Mouse (Mus musculus): ENCODE results near the gene Relch. TPM values are rescaled to one million over a fixed set of nuclear protein-coding genes. Genes with fewer than 3 reads are reported as not detected.
A peak's percentile ranks its signal among the peaks of the same experiment; 100 is the strongest.
"Not testable (repeated sequence)": the region's sequence is repeated elsewhere in the genome, so short reads cannot be mapped to it uniquely, and the experiment has no call there.

The Relch gene
- total RNA-seq (2021) = 10 to 100 TPM; 34.8 to 40.7 TPM
- long read RNA-seq, experiment 1, partial matches to known transcripts = 0 of 5 reads
- long read RNA-seq, experiment 1, other reads (novel, unspliced or antisense) = 2 of 5 reads
- long read RNA-seq, experiment 2, partial matches to known transcripts = 0 of 2 reads
- long read RNA-seq, experiment 2, other reads (novel, unspliced or antisense) = 1 of 2 reads

DNA sequence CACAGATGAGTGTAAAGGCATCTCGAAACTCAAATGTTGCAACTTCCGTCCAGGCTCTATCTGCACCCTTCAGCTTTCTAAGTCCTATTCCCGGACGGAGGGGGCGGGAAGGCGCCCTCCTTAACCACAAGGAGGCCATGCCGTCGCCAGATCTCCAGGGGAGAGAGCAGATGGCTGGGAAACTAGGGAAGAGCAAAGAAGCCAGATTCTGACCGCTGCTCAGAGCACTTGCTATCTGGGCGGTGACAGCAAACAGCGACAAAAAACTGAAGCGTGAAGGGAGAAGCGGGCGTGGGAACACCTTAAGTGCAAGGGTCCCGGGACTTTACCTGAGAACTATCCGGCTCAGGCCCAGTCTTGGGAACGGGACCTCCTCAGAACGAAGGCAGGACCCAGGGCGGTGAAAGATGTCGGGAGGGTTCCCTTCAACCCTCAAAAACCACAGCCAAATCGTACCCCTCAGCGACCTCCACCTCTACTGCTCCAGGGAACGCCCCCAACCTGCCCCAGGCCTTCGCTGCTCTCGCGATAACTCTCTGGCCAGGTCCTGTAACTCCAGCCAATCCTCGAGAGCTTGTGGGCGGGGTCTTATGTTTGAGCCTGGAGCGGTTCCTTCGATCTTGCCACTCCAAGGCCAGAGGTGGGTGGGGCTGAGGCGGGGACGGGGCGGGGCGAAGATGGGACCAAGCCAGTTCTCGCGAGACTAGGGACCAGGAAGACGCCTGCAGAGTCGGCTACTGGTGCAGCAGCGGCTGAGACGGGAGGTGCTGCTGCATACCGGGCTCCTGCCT, at the start of gene Relch, which contains the start of gene Pign:
Gene Relch, plus strand, starts transcription at position 691 of the 791 bp plus-strand sequence.
Gene Pign, minus strand, starts transcription at position 507 of the 791 bp plus-strand sequence.
- DNase-seq = peak; percentile 98 to 99

DNA sequence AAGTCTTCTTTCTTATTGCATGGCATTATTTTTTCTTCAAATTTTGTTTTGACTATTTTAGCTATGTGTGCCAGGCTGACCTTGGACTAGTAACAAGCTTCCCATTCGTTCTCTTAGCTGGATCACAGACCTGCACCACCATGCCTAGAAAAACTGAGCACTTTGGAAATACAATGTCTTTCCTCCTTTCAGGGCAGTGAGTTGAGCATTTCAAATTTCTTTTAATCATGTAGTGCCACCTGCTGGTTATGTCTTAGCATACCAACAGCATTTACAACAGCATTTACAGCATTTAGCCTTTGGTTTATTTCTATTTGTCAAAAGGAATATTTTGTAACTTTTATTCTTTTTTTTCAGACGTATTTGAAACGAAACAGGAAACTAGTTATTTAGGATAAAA, 33.2 kb upstream of the Relch start:
- no peak for DNase-seq

DNA sequence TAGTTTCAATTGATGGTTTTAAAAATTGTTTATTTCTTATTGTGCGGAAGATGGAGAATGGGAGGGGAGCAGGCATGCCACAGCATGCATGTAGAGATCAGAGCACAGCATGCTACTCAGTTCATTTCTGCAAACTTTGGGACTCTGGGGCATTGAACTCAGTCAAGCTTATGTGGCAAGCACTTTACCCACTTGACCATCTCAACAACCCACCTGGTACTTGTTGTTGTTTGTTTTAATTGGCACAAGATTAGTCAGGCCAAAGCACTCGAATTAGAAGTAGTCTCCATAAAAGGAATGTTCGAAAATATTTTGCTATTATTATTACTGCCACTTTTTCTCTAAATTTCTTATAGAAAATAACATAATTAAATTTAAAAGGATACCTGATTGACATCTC, 19.6 kb upstream of the Relch start:
- DNase-seq = no peak

DNA sequence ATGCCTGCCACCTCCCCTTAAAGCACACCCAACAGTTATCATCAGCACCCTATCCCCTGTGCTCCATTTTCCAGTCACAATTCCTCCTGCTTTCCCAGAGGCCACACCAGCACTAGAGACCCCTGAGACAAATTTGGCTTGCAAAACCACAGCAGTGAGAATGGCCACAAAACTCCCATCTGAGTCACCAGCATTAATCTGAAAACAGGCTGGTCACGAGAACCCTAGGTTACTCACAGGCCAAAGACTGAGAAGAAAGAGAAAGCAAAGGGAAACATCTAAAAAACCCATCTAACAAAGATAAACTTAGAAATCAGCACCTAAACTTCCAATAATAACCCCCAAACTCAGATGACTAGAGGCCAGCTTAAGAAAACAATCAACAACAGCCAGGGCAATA, 13.0 kb upstream of the Relch start:
- DNase-seq = no peak

DNA sequence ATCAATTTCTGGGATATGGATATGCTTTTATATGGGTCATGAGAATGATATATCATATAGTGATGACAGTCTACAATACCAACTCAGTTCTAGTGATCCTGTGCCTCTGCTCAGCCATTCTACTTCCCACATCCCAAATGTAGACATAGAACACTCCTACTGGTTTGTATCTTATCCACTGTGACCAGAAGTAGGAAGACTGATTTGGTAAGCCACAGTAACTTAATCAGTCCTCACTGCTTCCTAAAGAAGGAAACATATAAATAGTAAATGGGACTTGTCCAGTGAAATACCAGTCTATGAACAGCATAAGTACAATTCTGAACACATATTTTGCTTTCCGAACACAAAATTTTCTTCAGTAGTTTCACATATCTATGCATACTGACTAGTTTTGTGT, 9.7 kb upstream of the Relch start:
- no peak for DNase-seq

DNA sequence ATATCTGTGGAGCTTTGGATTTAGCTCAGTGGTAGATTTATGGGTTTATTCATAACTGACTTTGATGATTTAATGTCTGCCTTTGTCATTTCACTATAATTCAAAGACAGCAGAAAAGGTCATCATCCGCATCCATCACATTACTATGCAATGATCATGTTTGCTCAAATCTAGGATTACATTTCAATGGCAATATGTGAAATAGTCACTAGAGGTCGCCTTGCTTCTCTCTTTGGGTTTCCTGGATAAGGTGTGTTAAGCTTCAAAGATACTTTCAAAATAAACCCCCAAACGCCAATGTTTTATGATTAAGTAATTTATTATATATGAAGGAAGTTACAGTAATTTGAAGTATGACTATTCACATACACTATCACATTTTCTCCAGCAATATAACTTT, 3.6 kb upstream of the Relch start:
- DNase-seq = peak in 1 of 2 experiments; percentile 44

DNA sequence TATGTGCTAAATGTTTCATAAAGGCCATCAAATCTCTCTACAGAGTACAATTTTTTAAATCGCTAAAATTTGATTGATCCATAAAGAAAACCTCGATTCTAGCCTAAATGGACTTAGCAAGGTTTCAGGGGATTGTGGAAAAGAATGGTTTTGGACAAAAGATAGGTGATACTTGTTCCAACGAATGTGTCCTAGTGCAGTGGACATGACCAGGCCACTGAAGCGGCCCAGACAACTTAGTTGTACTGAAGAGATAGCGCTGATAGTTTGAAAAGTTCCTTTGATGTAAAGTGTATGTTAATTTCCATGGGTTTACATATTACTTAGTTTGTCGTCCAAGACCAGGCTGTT, 866 bp upstream of the Relch start:
- no peak for DNase-seq

DNA sequence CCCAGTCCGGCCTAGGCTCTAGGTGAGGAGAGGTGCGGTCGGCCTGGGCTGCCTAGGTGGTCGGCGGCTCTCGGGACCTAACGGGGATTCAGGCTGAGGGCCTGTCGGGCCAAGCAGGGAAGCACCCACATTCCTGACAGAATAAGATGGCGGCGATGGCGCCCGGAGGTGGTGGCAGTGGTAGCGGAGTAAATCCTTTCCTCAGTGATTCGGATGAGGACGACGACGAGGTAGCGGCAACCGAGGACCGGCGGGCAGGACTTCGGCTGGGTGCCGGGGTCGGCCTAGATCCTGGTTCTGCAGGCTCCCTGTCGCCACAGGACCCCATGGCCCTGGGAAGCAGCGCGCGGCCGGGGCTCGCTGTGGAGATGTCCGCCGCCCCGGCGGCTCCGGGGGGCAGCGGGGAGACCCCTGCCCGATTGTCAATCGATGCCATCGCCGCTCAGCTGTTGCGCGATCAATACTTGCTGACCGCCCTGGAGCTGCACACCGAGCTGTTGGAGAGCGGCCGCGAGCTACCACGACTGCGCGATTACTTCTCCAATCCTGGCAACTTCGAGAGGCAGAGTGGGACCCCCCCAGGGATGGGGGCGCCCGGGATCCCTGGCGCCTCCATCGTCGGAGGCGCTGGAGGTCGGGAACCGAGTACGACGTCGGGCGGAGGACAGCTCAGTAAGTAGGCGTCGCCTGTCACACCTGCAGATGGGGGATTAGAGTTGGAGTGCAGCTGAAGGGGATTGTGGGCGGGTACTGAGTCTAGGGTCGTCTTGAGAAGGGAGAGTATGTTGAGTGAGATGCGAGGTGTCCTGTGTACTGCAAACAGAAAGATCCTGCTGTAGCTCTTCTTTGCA, 526 bp downstream of the Relch start:
- DNase-seq = peak in 1 of 2 experiments; percentile 27

DNA sequence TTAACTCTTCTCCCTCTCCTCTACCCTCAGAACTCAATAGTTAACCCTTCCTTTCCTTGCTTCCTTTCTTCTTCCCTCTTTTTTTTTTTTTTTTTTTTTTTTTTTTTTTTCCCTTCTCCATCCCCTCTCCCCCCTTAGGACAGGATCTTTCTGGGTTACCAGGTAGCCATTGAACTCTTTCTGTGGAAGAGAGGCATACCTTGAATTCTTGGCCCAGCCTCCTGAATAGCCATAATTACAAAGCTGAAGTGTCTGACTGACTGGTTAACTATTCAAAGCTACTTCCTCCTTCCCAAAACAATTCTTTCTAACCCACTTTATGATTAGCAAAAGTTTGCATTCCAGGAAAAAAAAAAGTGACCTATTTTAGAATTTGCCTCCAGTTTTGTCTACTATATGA, 6.0 kb downstream of the Relch start:
- no peak for DNase-seq

DNA sequence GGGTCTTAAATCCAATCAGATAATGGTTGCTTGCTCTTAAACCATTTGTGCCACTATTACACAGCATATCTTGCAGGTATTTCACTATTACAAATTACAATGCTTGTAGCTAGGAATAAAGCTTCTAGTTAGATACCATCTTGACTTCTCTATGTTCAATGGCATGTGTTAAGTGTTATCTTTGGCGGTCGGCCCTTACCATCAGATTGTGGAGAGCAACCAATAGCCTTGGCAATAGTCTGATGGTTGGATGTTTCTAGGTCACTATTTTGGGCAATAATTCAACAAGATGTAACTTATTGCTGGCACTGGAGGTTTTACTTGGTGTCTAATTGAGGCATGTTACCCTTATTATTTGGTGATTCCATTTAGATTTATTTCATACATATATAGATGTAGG, 11.1 kb downstream of the Relch start:
- peak; percentile 6 to 41 for DNase-seq

DNA sequence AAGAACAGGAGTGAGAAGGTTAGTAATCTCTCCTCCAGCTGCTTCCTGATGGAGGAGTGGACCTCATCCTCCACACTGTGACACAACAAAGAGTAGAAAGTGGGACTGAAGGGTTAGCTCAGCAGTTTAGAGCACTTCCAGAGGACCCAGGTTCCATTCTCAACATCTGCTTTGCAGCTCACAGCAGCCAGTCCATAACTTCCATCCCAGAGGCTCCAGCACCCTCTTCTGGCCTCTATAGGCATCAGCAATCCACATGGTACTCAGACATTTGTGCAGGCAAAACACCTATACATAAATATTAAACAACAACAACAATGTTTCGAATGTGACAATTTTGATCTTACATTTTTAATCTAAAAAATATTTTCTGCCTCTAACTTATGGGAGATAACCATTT, 16.9 kb downstream of the Relch start:
- peak; percentile 26 to 40 for DNase-seq

DNA sequence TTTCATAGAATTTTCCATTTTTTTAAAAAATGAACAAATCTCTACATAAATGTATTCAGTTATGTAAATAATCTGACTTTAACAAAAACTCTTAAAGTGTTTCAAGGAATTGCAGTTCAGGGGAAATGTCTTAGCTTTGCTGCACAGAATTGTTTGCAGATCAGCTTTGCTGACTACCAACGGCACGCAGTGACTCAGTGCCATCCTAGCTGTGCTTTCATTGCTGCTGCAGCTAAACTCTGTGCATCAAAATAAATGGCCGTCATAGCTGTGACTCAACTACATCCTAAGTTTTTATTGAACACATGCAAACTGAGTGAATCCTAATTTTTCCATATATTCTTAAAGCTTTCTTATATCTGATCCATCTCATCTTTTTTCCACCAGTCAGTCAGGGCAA, 21.8 kb downstream of the Relch start:
- DNase-seq = peak in 1 of 2 experiments; percentile 13

DNA sequence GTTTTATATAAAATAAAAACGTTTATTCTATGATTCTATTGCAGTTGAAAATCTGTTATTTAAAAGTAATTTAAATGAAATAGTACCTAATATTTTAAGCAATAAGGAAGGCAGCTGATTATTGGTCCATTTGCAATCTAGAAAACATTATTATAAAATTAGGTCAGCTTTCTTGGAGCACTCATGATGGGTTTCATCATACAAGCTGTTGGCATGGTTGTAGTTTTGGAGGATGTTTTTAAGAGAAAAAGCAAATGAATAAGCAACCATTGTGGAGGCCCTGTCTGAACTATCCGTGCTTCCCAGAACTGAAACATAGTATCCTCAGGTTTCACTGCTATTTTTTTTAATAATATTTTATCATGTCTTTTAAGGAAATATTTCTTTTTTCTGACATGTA, 31.9 kb downstream of the Relch start:
- no peak for DNase-seq

DNA sequence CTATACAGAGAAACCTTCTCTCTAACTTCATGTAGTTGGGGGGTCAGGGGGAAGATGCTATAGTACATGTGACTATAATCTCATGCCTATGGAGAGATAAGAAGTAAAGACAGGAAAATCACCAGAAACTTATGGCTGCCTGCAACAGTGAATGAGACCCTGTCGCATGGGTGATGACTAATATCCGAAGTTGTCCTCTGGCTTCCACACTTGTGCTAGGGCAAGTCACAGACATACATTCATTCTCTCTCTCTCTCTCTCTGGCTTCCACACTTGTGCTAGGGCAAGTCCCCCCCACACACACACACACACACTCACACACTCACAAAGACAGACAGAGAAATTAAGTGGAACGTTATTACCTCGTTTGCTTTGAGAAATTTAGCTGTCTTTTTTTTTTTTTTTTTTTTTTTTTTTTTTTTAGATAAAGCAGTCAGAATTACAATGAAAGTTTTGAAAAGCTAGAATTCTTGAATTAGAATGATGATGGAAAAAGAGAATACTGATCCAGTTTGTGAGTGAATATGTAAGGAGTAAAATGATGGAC, 37.4 kb downstream of the Relch start:
- no peak for DNase-seq

DNA sequence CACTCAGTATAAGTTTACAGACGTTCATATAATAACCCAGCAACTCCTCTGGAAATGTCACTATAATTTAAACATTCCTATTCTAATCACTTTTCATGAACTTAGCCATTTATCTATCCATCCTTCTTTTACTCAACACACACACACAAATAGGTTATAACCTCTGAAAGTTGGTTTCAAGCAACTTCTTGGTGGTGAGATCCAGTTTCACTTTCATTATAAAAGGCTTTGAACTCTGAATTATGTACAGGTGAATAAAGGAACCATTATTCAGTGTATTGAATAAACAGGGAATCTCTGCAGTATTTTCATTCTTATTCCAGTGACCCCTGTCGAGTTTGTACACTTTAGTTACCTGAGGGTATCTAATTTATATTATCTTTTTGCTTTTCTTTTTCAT, 45.8 kb downstream of the Relch start:
- DNase-seq = no peak

DNA sequence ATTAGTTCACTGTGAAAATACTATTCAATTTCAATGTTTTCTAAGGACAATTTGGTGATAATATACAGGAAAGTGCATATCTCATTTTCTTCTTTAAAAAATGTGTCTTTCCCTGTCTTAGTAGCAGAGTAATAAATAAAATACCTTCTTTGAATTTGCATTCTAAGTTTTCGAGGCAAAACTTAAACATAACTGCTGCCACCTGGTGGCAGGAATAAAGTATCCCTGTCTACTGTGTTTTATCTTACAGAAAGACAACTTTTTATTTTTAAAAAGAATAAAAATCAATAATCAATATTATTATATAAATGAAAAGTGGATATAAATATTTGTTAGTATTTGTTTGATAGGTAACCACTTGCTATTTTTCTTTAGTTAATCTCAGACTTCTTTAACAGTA, 47.6 kb downstream of the Relch start:
- DNase-seq = peak; percentile 15 to 44

DNA sequence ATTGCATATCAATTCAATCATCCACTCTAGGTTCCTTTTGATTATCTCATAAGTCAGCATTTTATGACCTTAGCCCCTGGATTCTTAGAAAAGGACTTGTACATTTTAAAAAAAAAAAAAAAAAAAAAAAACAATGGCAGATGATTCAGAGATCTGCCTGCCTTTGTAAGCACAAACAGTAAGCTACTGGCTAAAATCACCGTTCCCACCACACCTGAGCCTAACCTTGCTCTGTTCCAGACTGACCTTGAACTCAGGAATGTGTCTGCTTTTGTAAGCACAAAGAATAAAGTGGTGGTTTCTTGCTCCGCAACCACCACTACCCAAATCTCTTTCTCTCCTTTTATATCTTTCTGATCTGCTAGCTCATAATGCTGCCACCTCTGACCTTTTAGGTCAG, 49.2 kb downstream of the Relch start:
- no peak for DNase-seq

DNA sequence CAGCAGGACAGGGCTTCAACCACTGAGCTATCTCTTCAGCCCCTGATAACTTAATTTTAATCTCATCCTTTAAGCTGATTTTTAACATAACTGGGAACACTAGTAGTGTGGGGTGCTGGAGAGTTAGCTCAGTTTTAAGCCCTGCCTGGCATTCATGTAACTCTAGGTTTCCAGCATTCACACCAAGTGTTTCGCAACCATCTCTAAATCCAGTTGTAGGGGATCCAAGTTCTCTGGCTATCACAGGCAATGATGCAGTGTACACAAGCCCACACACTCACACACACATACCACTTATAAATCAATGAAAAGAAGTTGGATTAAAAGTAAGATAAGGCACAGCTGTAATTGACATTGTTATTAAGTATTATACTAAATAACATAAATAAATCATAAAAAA, 54.7 kb downstream of the Relch start:
- DNase-seq = no peak

DNA sequence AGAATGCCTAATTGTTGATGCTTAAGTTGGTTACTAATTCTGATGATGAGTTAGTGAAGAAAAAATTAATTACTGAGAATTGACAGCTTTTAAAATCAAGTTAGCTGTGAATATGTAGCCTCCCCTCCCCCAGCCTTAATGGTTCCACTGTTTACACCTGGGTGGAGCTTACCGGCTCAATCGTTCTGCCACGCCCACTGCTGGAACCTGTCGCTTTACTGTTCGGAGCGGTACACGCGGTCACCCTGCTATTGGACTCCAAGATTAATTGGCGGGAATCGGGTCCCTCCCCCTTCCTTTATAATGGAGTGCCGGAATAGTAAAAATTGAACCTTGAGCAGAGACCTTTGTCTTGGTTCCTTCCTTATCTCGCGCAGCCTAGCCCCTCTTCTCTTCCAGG, 65.6 kb downstream of the Relch start:
- not testable (repeated sequence) for DNase-seq

DNA sequence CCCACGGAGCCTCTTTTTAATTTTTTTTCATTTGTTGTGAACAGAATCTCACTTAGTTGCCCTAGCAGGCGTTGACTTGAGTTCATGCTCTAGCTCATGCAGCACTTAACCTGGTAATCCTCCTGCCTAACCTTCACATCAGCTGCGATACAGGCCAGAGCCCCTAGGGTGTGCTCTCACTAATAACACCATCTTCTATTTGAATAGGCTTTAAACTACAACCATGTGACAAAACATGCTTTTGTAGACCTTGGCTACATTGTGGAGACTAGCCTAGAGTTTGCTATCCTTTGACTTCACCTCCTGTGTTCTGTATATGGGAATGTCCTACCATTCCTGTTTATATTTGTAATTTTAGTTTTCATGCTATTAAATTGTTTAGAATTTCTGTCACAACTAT, 71.7 kb downstream of the Relch start:
- DNase-seq = no peak

DNA sequence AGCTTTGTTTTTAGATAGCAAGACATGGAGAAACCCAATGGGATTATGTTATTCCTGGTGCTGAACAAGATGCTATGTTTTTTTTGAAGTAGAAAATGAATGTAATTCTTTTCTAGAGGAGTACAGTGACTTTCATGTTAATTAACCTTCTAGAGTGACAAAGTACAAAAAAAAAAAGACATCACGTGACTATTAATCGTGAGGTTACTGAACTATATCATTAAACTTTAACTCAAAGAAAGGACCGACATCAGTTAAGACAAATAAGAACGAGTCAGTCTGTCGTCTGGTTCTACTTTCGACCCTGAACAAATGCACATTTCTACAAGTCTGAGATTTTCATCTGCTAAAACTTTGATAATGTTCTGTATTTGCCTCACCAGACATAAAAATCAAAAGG, 74.7 kb downstream of the Relch start:
- no peak for DNase-seq

DNA sequence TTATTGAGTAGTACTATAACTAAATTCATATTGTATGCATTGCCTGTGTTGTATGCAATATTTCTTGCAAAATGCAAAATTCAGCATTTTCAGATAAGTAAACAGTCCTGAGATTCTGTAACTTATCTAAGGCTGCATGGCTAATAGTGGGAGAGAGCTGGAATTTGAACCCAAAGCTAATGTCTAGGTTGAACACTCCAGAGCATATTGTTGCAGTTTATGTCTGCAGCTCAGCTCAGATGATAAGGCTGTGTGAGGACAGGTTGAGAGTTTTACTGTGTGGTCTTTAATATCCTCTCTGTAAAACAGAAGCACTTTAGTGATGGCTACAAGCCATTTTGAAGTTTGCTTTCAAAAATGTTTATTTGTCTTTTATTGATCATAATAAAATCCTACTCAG, 75.8 kb downstream of the Relch start:
- no peak for DNase-seq

DNA sequence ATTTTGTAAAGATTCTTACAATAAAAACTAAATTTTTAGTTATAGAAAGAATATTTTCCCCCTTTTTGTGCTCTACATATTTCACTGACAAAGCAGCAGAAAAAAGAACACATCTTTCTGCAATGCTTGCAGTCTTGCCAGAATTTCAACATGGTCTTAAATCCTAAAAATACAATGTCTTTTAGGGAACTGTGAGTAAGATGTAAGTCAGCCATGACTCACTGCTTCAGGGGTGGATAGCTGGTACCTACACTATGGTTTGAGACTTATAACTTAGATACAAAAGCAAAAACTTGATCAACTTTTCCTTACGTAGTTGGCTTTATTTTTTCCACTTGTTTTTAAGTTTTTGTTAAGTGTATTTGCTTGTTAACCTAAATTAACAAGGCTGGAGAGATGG, 78.8 kb downstream of the Relch start:
- peak in 1 of 2 experiments; percentile 13 for DNase-seq
